Mouse (Mus musculus): ENCODE data around the gene Vmn2r68. TPM values are rescaled to one million over a fixed set of nuclear protein-coding genes. Genes with fewer than 3 reads are reported as not detected.

Gene Vmn2r68
- not detected in 2 replicates for polyA plus RNA-seq (2014; fragmentation: Nextera tagmentation; extraction: Ambion mirVana)

- ATAC-seq, result no peak
Measured at GRCm38 (mm10) chr7:85237683-85238082, at the start of gene Vmn2r68. Gene Vmn2r68 (minus strand): TSS chr7:85237783.

More at GRCm38 (mm10) chr7:85237683-85238082, at the start of gene Vmn2r68:
- Histone ChIP-seq H3K27me3 (replicated peaks; ENCODE audit: control insufficient read depth, insufficient read depth, low read length) (no peaks in the 10 kb centered on the region), H3K36me3 (ENCODE audit: control insufficient read depth, insufficient read depth, low read length) (no peaks in the 10 kb centered on the region), H3K27ac (ENCODE audit: low read depth, low read length) (no peak within 1 kb of the TSS), H3K9me3 (replicated peaks; ENCODE audit: control insufficient read depth, low read length) (no peaks in the 10 kb centered on the region), H3K4me2 (ENCODE audit: low read length) (no peak within 1 kb of the TSS), H3K4me3 (ENCODE audit: low read depth, low read length) (no peak within 1 kb of the TSS), H3K9ac (ENCODE audit: low read length) (no peak within 1 kb of the TSS), H3K4me1 (ENCODE audit: control insufficient read depth, insufficient read depth, low read length) (no peaks in the 10 kb centered on the region)
- no peak for DNase-seq (ENCODE audit: low spot score)

Other genes with a start within 250 kb of the Vmn2r68 start
- gene Vmn2r66, start 225.5 kb downstream of the Vmn2r68 start, polyA plus RNA-seq (2014; fragmentation: Nextera tagmentation; extraction: Ambion mirVana), result not detected in 2 replicates
- not detected in 2 replicates for gene Vmn2r67, start 81.8 kb downstream of the Vmn2r68 start, polyA plus RNA-seq (2014; fragmentation: Nextera tagmentation; extraction: Ambion mirVana)
- not detected in 2 replicates for gene Vmn2r69, start 178.1 kb upstream of the Vmn2r68 start, polyA plus RNA-seq (2014; fragmentation: Nextera tagmentation; extraction: Ambion mirVana)

Data from forebrain, embryonic 14.5 days (tissue).